Comparison of ENCODE assay signal across 18 mouse cellular contexts in genomic region chr11:81543189-81543588, GRCm38 (mm10).
A peak's percentile ranks its signal among the peaks of the same experiment; 100 is the strongest.
DNase-seq lines count a peak whose midpoint lies in the region; ATAC-seq and TF ChIP-seq lines count a peak whose summit lies in the region.
"Had no signal": no experiment of that assay in that cellular context is flagged by ENCODE, and none has a peak within 500 bp of the region (broad histone marks: within the 10 kb centered on the region; RNA-seq: fewer than 3 reads in every experiment).

No protein-coding gene starts in this region.

- POLR2A ChIA-PET in Patski (lab: Charles Lee) = no interaction called here

- CTCF ChIA-PET in Patski (lab: Charles Lee) = no interaction called here

- ATAC-seq in Patski = peak; percentile 98
- ATAC-seq: forebrain, embryonic 14.5 days; forebrain, embryonic 16.5 days had no signal

- peak; percentile 4 for DNase-seq in adrenal gland, adult 8-10 months
- DNase-seq in adrenal gland, adult 2 months = no peak
- DNase-seq in Muller cell, postnatal 12 days (ENCODE audit: inconsistent ontology term) = peak; percentile 58
- DNase-seq in Patski (ENCODE audit: low read depth, low spot score) = no peak
- no peak for DNase-seq in thymus, postnatal 0 days (ENCODE audit: low spot score)
- DNase-seq: adrenal gland, postnatal 10 days; adrenal gland, postnatal 25 days; cerebellum, adult 11 months; cerebellum, adult 18-20 months; cerebellum, adult 8-10 months; cerebellum, adult 9-11 months; cerebellum, postnatal 14 days; cerebellum, postnatal 36 days; embryo, embryonic 11 days had no signal

- no peaks in the 10 kb centered on the region for H3K27me3 ChIP-seq in Patski
- H3K27me3 ChIP-seq: embryonic facial prominence, embryonic 13.5 days; embryonic facial prominence, embryonic 15.5 days had no signal

- in situ Hi-C loops in Patski (cut with MboI; ENCODE audit: low pct_unique_long_range_greater_than_20kb) = no loop called here

- TF ChIP-seq CTCF in Patski (IDR thresholded peaks at IDR 0.05) = no peak

Comparison
In these comparisons a context has a peak if more than half of its experiments do, and no peak if none do; other contexts are left out.
1. DNase-seq: peak in adrenal gland, adult 8-10 months (single experiment) and Muller cell, postnatal 12 days (single experiment); none in adrenal gland, adult 2 months (single experiment), Patski (single experiment) and thymus, postnatal 0 days (single experiment).